Comparison of ENCODE assay signal across 22 mouse cellular contexts in genomic region chr3:131669910-131670309, GRCm38 (mm10).
A peak's percentile ranks its signal among the peaks of the same experiment; 100 is the strongest.
DNase-seq lines count a peak whose midpoint lies in the region; ATAC-seq and TF ChIP-seq lines count a peak whose summit lies in the region.
"Had no signal": no experiment of that assay in that cellular context is flagged by ENCODE, and none has a peak within 500 bp of the region (broad histone marks: within the 10 kb centered on the region; RNA-seq: fewer than 3 reads in every experiment).

No protein-coding gene starts in this region.

- no peaks in the 10 kb centered on the region for H3K79me2 ChIP-seq in heart, adult 2 months (replicated peaks; ENCODE audit: control insufficient read depth, insufficient read depth, low read length)

- H3K9ac ChIP-seq in lung, embryonic 14.5 days, result no peak overlapping the region
- H3K9ac ChIP-seq in heart, adult 2 months (ENCODE audit: low read depth, low read length), result no peak overlapping the region
- H3K9ac ChIP-seq: embryonic facial prominence, embryonic 12.5 days; forebrain, embryonic 13.5 days; forebrain, embryonic 15.5 days; forebrain, postnatal 0 days had no signal

- no peaks in the 10 kb centered on the region for H3K4me1 ChIP-seq in lung, embryonic 14.5 days (ENCODE audit: insufficient read depth)
- no peaks in the 10 kb centered on the region for H3K4me1 ChIP-seq in heart, adult 2 months (ENCODE audit: control insufficient read depth, insufficient read depth, low read length)
- H3K4me1 ChIP-seq: embryonic facial prominence, embryonic 10.5 days; embryonic facial prominence, embryonic 12.5 days; forebrain, embryonic 13.5 days; forebrain, embryonic 15.5 days had no signal

- no peaks in the 10 kb centered on the region for H3K9me3 ChIP-seq in lung, embryonic 14.5 days (ENCODE audit: low read depth, low read length)
- H3K9me3 ChIP-seq: embryonic facial prominence, embryonic 10.5 days; embryonic facial prominence, embryonic 12.5 days; forebrain, embryonic 13.5 days; forebrain, embryonic 15.5 days had no signal

- no peak for TF ChIP-seq EP300 in heart, adult 2 months (IDR thresholded peaks at IDR 0.05; ENCODE audit: insufficient read depth, low read depth, low read length)

- no peak overlapping the region for H3K4me2 ChIP-seq in lung, embryonic 14.5 days
- H3K4me2 ChIP-seq: embryonic facial prominence, embryonic 12.5 days; forebrain, embryonic 13.5 days; forebrain, embryonic 15.5 days had no signal

- H3K36me3 ChIP-seq in lung, embryonic 14.5 days (ENCODE audit: insufficient read depth), result no peaks in the 10 kb centered on the region
- H3K36me3 ChIP-seq in heart, adult 2 months (ENCODE audit: control insufficient read depth, insufficient read depth, low read length), result no peaks in the 10 kb centered on the region
- H3K36me3 ChIP-seq: embryonic facial prominence, embryonic 10.5 days; embryonic facial prominence, embryonic 12.5 days; forebrain, embryonic 15.5 days had no signal

- TF ChIP-seq POLR2A in heart, adult 2 months (IDR thresholded peaks at IDR 0.05; ENCODE audit: insufficient read depth, low read depth, low read length), result no peak

- no peak overlapping the region for H3K4me3 ChIP-seq in lung, embryonic 14.5 days (ENCODE audit: low read depth, low read length)
- no peak overlapping the region for H3K4me3 ChIP-seq in heart, adult 2 months
- H3K4me3 ChIP-seq: embryonic facial prominence, embryonic 10.5 days; embryonic facial prominence, embryonic 12.5 days; forebrain, embryonic 13.5 days; forebrain, embryonic 15.5 days had no signal

- WGBS in lung, embryonic 14.5 days, result 43% methylated on average over 1 of the region's 1 CpGs
- whole genome bisulfite sequencing in heart, adult 2 months, result 81% methylated on average over 1 of the region's 1 CpGs

- intact Hi-C loops in heart, adult 2 months (cut with DNase I), result no loop called here

- TF ChIP-seq CTCF in lung, embryonic 14.5 days (IDR thresholded peaks at IDR 0.05; ENCODE audit: low read depth), result no peak
- TF ChIP-seq CTCF in heart, adult 2 months (IDR thresholded peaks at IDR 0.05), result no peak

- ATAC-seq in lung, embryonic 14.5 days (ENCODE audit: insufficient read depth), result no peak
- ATAC-seq: activated CD4-positive, CD25-positive, alpha-beta regulatory T cell, adult 4 months; forebrain, embryonic 13.5 days; forebrain, embryonic 15.5 days; forebrain, postnatal 0 days had no signal

- H3K27me3 ChIP-seq in lung, embryonic 14.5 days (ENCODE audit: insufficient read depth, low read length), result no peaks in the 10 kb centered on the region
- H3K27me3 ChIP-seq in heart, adult 2 months (ENCODE audit: control insufficient read depth, insufficient read depth, low read length), result no peaks in the 10 kb centered on the region
- H3K27me3 ChIP-seq: embryonic facial prominence, embryonic 12.5 days; forebrain, embryonic 13.5 days; forebrain, embryonic 15.5 days had no signal

- peak; percentile 21 for DNase-seq in lung, embryonic 14.5 days
- DNase-seq in lung, postnatal 25 days (ENCODE audit: low spot score), result no peak
- peak; percentile 83 for DNase-seq in 3T3-L1 (ENCODE audit: low read depth, low spot score)
- peak; percentile 43 for DNase-seq in NIH3T3 (ENCODE audit: low read depth)
- DNase-seq in mesoderm, embryonic 11.5 days (ENCODE audit: low read depth, low spot score), result peak; percentile 20
- DNase-seq in layer of hippocampus, adult 9-10 months (ENCODE audit: low spot score), result no peak
- DNase-seq in gastrocnemius, adult 8-10 months (ENCODE audit: low spot score in 2 of 2), result no peak
- no peak for DNase-seq in heart, adult 2 months
- DNase-seq: adrenal gland, adult 8-10 months; adrenal gland, postnatal 14 days; adrenal gland, postnatal 36 days; cerebellum, adult 11-12 months; cerebellum, adult 2 months; cerebellum, adult 9-10 months; cerebellum, postnatal 10 days; cerebellum, postnatal 25 days; forebrain, postnatal 0 days had no signal

- H3K27ac ChIP-seq in lung, embryonic 14.5 days (ENCODE audit: low read depth), result no peak overlapping the region
- no peak overlapping the region for H3K27ac ChIP-seq in heart, adult 2 months
- H3K27ac ChIP-seq: embryonic facial prominence, embryonic 10.5 days; embryonic facial prominence, embryonic 12.5 days; forebrain, embryonic 13.5 days; forebrain, embryonic 15.5 days had no signal

Comparison
In these comparisons a context has a peak if more than half of its experiments do, and no peak if none do; other contexts are left out.
1. DNase-seq: peak in lung, embryonic 14.5 days (single experiment), 3T3-L1 (single experiment), NIH3T3 (single experiment) and mesoderm, embryonic 11.5 days (single experiment); none in lung, postnatal 25 days (single experiment), layer of hippocampus, adult 9-10 months (single experiment), gastrocnemius, adult 8-10 months (0 of 2) and heart, adult 2 months (0 of 2).